Mouse (Mus musculus): Measurements from ENCODE around the gene Arhgef7. TPM values are rescaled to one million over a fixed set of nuclear protein-coding genes. Genes with fewer than 3 reads are reported as not detected.

The Arhgef7 gene
- polyA plus RNA-seq, 1 experiment = 38.5 TPM

- TF ChIP-seq CTCF (IDR thresholded peaks at IDR 0.05; ENCODE audit: low read depth, low read length) (no peak), POLR2A (IDR thresholded peaks at IDR 0.05; ENCODE audit: insufficient read depth, low read length) (no peak), EP300 (IDR thresholded peaks at IDR 0.05; ENCODE audit: insufficient read depth, low read depth, low read length) (no peak)
- Histone ChIP-seq H3K36me3 (ENCODE audit: control insufficient read depth, insufficient read depth, low read length, poor library complexity, severe bottlenecking) (no peaks in the 10 kb centered on the region; the same call in 1 of the 2 replicates), H3K4me3 (ENCODE audit: low read depth, low read length) (no peak overlapping the region), H3K9ac (ENCODE audit: low read depth, poor library complexity, severe bottlenecking) (no peak overlapping the region), H3K9me3 (replicated peaks; ENCODE audit: control insufficient read depth, insufficient read depth, low read length, poor library complexity, severe bottlenecking) (no peaks in the 10 kb centered on the region), H3K4me1 (ENCODE audit: control insufficient read depth, insufficient read depth, low read length) (no peaks in the 10 kb centered on the region), H3K27me3 (ENCODE audit: control insufficient read depth, insufficient read depth, low read length, poor library complexity, severe bottlenecking) (no peaks in the 10 kb centered on the region), H3K27ac (ENCODE audit: insufficient read depth, low read length) (no peak overlapping the region)
Observed at GRCm38 (mm10) chr8:11779844-11780634, 52.5 kb downstream of the Arhgef7 start.

DNA sequence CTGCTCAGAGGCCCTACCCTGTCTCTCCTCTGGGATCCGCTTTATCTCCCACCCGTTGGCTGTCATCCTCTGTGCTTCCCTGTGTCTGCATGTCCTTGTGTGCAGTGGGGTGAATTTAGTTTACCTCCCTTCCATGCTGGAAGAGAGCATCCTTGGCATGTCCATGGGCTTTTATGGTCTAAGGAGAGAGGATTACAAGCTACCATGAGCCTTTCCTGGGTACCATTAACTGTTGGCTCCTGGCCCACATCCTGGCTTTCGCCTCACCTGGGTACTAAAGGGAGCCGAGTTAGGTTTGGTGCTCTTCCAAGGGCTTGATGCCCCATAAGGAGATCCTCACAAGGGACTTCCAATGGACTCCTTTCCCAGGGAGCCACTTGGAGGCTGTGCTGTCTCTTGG is 53.1 kb downstream of the Arhgef7 start:
- H3K4me1 ChIP-seq (ENCODE audit: control insufficient read depth, insufficient read depth, low read length) = no peaks in the 10 kb centered on the region
- H3K27me3 ChIP-seq (ENCODE audit: control insufficient read depth, insufficient read depth, low read length, poor library complexity, severe bottlenecking) = no peaks in the 10 kb centered on the region
- H3K4me3 ChIP-seq (ENCODE audit: low read depth, low read length) = no peak overlapping the region
- H3K27ac ChIP-seq (ENCODE audit: insufficient read depth, low read length) = no peak overlapping the region
- H3K36me3 ChIP-seq (ENCODE audit: control insufficient read depth, insufficient read depth, low read length, poor library complexity, severe bottlenecking) = peaks cover 1% of the 10 kb centered on the region
- H3K9ac ChIP-seq (ENCODE audit: low read depth, poor library complexity, severe bottlenecking) = no peak overlapping the region
- TF ChIP-seq EP300 (IDR thresholded peaks at IDR 0.05; ENCODE audit: insufficient read depth, low read depth, low read length) = no peak
- no peak for TF ChIP-seq POLR2A (IDR thresholded peaks at IDR 0.05; ENCODE audit: insufficient read depth, low read length)
- TF ChIP-seq CTCF (IDR thresholded peaks at IDR 0.05; ENCODE audit: low read depth, low read length) = no peak
- no peaks in the 10 kb centered on the region for H3K9me3 ChIP-seq (replicated peaks; ENCODE audit: control insufficient read depth, insufficient read depth, low read length, poor library complexity, severe bottlenecking)

DNA sequence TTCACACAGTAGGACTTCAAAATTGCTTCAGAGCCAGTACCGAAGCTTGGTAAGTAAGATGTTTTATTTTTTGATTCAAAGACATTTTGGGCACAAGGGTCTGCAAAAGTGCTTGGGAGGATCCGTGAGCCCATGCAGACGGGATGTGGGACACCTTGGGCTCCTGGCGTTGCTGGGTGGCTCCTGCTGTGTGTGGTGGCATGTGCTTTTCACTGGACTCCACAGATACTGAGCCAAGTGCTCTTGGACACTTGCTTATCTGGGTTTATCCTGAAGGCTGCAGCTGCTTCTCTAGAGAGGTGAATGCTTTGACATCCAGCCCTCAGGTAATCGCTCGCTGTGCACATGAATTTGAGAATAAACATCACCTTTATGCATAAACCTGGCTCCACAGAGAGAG is 55.1 kb downstream of the Arhgef7 start:
- Histone ChIP-seq H3K4me1 (ENCODE audit: control insufficient read depth, insufficient read depth, low read length) (no peaks in the 10 kb centered on the region), H3K27ac (ENCODE audit: insufficient read depth, low read length) (no peak overlapping the region), H3K27me3 (ENCODE audit: control insufficient read depth, insufficient read depth, low read length, poor library complexity, severe bottlenecking) (no peaks in the 10 kb centered on the region), H3K4me3 (ENCODE audit: low read depth, low read length) (no peak overlapping the region), H3K9ac (ENCODE audit: low read depth, poor library complexity, severe bottlenecking) (no peak overlapping the region), H3K9me3 (replicated peaks; ENCODE audit: control insufficient read depth, insufficient read depth, low read length, poor library complexity, severe bottlenecking) (no peaks in the 10 kb centered on the region), H3K36me3 (ENCODE audit: control insufficient read depth, insufficient read depth, low read length, poor library complexity, severe bottlenecking) (peaks cover 7% of the 10 kb centered on the region)
- TF ChIP-seq CTCF (IDR thresholded peaks at IDR 0.05; ENCODE audit: low read depth, low read length) = no peak
- no peak for TF ChIP-seq EP300 (IDR thresholded peaks at IDR 0.05; ENCODE audit: insufficient read depth, low read depth, low read length)
- no peak for TF ChIP-seq POLR2A (IDR thresholded peaks at IDR 0.05; ENCODE audit: insufficient read depth, low read length)

DNA sequence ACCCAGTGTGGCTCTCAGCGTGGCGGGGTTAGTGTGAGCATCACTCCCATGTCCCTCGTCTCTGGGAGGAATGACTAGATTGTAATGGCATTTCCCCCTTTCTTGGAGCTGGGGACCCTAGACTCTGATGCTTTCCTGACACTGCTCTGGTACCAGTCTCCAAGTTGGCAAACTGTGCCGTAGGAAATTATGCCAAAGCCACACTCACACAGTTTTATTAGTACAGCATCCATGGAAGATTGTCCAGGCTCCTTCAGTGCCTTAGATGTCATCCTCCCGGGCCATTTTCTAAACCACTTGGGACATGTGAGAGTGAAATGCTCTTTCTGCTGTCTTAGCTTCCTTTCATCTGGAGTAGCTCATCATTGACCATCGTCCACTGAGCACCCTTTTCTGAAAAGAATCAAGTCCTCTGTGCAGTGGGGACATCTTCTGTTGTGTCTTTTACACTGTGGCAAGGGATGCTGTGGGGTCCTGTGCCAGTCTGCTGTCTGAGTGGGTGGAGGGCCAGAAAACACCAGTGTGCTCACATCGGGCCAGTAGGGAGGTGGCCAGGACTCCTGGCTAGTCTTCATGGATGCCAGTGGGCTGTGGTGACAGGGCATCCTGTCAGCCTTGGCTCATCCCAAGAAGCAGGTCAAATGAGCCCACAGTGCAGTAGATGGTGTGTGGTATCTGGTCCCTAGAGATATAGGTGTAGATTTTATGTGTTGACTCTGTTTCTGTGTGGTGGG is 56.5 kb downstream of the Arhgef7 start:
- TF ChIP-seq EP300 (IDR thresholded peaks at IDR 0.05; ENCODE audit: insufficient read depth, low read depth, low read length) (no peak), CTCF (IDR thresholded peaks at IDR 0.05; ENCODE audit: low read depth, low read length) (no peak), POLR2A (IDR thresholded peaks at IDR 0.05; ENCODE audit: insufficient read depth, low read length) (no peak)
- H3K36me3 ChIP-seq (ENCODE audit: control insufficient read depth, insufficient read depth, low read length, poor library complexity, severe bottlenecking) = peaks cover 7% of the 10 kb centered on the region
- H3K9me3 ChIP-seq (replicated peaks; ENCODE audit: control insufficient read depth, insufficient read depth, low read length, poor library complexity, severe bottlenecking) = no peaks in the 10 kb centered on the region
- H3K27me3 ChIP-seq (ENCODE audit: control insufficient read depth, insufficient read depth, low read length, poor library complexity, severe bottlenecking) = no peaks in the 10 kb centered on the region
- no peaks in the 10 kb centered on the region for H3K4me1 ChIP-seq (ENCODE audit: control insufficient read depth, insufficient read depth, low read length)
- H3K9ac ChIP-seq (ENCODE audit: low read depth, poor library complexity, severe bottlenecking) = no peak overlapping the region
- no peak overlapping the region for H3K27ac ChIP-seq (ENCODE audit: insufficient read depth, low read length)
- H3K4me3 ChIP-seq (ENCODE audit: low read depth, low read length) = no peak overlapping the region

DNA sequence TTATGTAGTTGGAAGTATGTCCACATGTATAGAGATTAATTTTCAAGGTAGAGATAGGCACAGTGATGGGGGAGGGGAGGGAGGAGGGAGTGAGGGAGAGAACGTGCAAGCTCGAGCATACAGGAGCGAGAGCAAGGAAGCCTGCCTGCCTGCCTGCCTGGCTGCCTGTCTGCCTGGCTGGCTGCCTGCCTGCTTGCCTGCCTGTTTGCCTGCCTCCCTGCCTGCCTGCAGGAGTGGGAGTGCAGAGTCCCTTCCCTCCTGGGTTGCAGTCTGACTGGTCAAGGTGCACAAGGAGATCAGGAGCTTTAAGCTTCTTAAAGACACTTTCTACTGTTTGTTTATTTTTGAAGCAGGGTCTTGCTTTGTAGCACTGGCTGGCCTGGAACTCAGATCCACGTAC is 57.6 kb downstream of the Arhgef7 start:
- TF ChIP-seq EP300 (IDR thresholded peaks at IDR 0.05; ENCODE audit: insufficient read depth, low read depth, low read length) (no peak), CTCF (IDR thresholded peaks at IDR 0.05; ENCODE audit: low read depth, low read length) (no peak), POLR2A (IDR thresholded peaks at IDR 0.05; ENCODE audit: insufficient read depth, low read length) (no peak)
- no peaks in the 10 kb centered on the region for H3K9me3 ChIP-seq (replicated peaks; ENCODE audit: control insufficient read depth, insufficient read depth, low read length, poor library complexity, severe bottlenecking)
- H3K4me1 ChIP-seq (ENCODE audit: control insufficient read depth, insufficient read depth, low read length) = no peaks in the 10 kb centered on the region
- no peaks in the 10 kb centered on the region for H3K27me3 ChIP-seq (ENCODE audit: control insufficient read depth, insufficient read depth, low read length, poor library complexity, severe bottlenecking)
- H3K36me3 ChIP-seq (ENCODE audit: control insufficient read depth, insufficient read depth, low read length, poor library complexity, severe bottlenecking) = peaks cover 7% of the 10 kb centered on the region
- H3K27ac ChIP-seq (ENCODE audit: insufficient read depth, low read length) = no peak overlapping the region
- H3K9ac ChIP-seq (ENCODE audit: low read depth, poor library complexity, severe bottlenecking) = no peak overlapping the region
- no peak overlapping the region for H3K4me3 ChIP-seq (ENCODE audit: low read depth, low read length)

GRCm38 (mm10) chr8:11785539-11786046 is 58.1 kb downstream of the Arhgef7 start:
- TF ChIP-seq POLR2A (IDR thresholded peaks at IDR 0.05; ENCODE audit: insufficient read depth, low read length) = no peak
- no peak for TF ChIP-seq EP300 (IDR thresholded peaks at IDR 0.05; ENCODE audit: insufficient read depth, low read depth, low read length)
- TF ChIP-seq CTCF (IDR thresholded peaks at IDR 0.05; ENCODE audit: low read depth, low read length) = no peak
- H3K36me3 ChIP-seq (ENCODE audit: control insufficient read depth, insufficient read depth, low read length, poor library complexity, severe bottlenecking) = peaks cover 7% of the 10 kb centered on the region
- no peaks in the 10 kb centered on the region for H3K9me3 ChIP-seq (replicated peaks; ENCODE audit: control insufficient read depth, insufficient read depth, low read length, poor library complexity, severe bottlenecking)
- no peak overlapping the region for H3K4me3 ChIP-seq (ENCODE audit: low read depth, low read length)
- H3K4me1 ChIP-seq (ENCODE audit: control insufficient read depth, insufficient read depth, low read length) = no peaks in the 10 kb centered on the region
- no peak overlapping the region for H3K9ac ChIP-seq (ENCODE audit: low read depth, poor library complexity, severe bottlenecking)
- H3K27me3 ChIP-seq (ENCODE audit: control insufficient read depth, insufficient read depth, low read length, poor library complexity, severe bottlenecking) = no peaks in the 10 kb centered on the region
- no peak overlapping the region for H3K27ac ChIP-seq (ENCODE audit: insufficient read depth, low read length)
